Mouse (Mus musculus) cerebellum, adult 2 months (tissue): ENCODE measurements around the gene Dcaf4. TPM values are rescaled to one million over a fixed set of nuclear protein-coding genes. Genes with fewer than 3 reads are reported as not detected.

Experiments used
- DNase-seq, 2 experiments: peaks; one replicate each; pipeline ENCODE4 v3.0.0; 2021
- H3K27ac ChIP-seq: fragments of 200-500 bp; 2 replicates; pipeline ENCODE4 v1.5.1; 2012; ENCODE audit warnings: low read length, control low read depth, inconsistent platforms; ENCODE audit not compliant: insufficient read depth
- H3K27me3 ChIP-seq: fragments of 200-500 bp; 2 replicates; pipeline ENCODE4 v1.6.1; 2012; ENCODE audit warnings: inconsistent platforms, mild to moderate bottlenecking, low read length, moderate library complexity; ENCODE audit not compliant: control insufficient read depth, insufficient read depth
- H3K4me1 ChIP-seq: fragments of 200-500 bp; 2 replicates; pipeline ENCODE4 v1.6.1; 2011; ENCODE audit warnings: low read length; ENCODE audit not compliant: control insufficient read depth, insufficient read depth
- H3K4me3 ChIP-seq: fragments of 200-500 bp; replicated peaks from 2 replicates; pipeline ENCODE3; 2011; ENCODE audit warnings: mild to moderate bottlenecking, low read depth, low read length, control low read depth; ENCODE audit not compliant: insufficient read depth
- CTCF ChIP-seq: fragments of 200-500 bp; IDR thresholded peaks from 2 replicates; pipeline ENCODE4 v1.5.1; 2011; ENCODE audit warnings: low read depth, mild to moderate bottlenecking, control low read depth, low read length, moderate library complexity, borderline replicate concordance; ENCODE audit not compliant: insufficient read depth
- POLR2A ChIP-seq: fragments of 200-500 bp; IDR thresholded peaks from 2 replicates; pipeline ENCODE4 v1.6.1; 2011; ENCODE audit warnings: low read length, control low read depth, borderline replicate concordance; ENCODE audit not compliant: insufficient read depth
- WGBS: fragments of 180-500 bp; shearing (Covaris S2); methylation state at CpG from one replicate; pipeline ENCODE4 v1.1.7; 2018; 5-methylcytosine and 5-hydroxymethylcytosine counted together
- polyA plus RNA-seq: library from polyadenylated mRNA; depleted of rRNA; stranded (reverse); fragments of >200 nt; gene quantifications from 2 replicates; pipeline ENCODE4 v1.2.3, GENCODE M21; 2012

Dcaf4 gene
- polyA plus RNA-seq, 1 experiment, result 34.8 TPM

GRCm38 (mm10) chr12:83483653-83484052 lies 36.6 kb upstream of the Dcaf4 start:
- no peak overlapping the region for H3K27ac ChIP-seq
- H3K27me3 ChIP-seq, result no peaks in the 10 kb centered on the region
- TF ChIP-seq POLR2A (no peak), CTCF (no peak)
- no peak for DNase-seq
- 39% methylated on average over 5 of the region's 5 CpGs for WGBS
- 0 out of 2 replicates have a peak, but pooled peaks cover 2% of the 10 kb centered on the region for H3K4me1 ChIP-seq
- H3K4me3 ChIP-seq, result no peak overlapping the region

DNA sequence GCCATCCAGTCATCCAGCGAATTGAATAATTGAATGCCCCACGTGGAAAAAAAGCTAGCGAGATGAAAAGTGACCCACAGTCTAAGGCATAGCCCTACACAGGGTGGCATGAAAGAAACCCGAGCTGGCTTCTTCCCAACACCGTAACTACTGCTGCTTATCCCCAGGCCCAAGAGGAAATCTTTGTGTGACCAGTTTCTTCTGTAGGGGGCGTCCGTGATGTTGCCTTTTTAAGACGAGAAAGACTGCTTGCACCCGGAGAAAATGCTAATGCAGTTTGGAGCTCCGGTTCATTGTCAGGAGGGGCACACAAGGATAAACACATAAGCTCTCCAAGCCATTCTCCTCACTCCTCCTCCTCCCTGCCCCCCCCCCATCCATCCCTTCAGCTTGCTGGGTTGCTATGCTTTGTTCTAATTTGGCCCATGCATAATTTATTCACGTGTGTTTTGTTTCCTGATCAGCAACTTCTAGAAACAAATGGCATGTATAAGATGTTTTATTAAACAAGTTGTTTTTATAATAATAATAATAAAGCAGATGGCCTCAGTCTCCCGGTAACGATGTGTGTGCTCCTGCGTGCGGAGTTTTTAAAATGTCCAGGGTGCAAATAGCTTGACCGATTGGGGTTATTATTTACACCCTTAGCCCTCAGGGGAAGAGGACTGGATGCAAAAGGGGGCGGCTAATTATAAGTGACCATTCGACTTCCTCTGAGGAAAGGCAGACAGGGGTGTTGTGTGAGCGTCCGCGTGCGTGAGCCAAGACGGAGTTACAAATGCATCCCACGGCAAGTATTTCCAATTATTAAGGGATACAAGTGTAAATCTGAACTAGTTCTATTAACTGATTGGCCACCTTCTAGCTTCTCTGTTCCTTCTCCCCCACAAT lies 35.2 kb upstream of the Dcaf4 start:
- DNase-seq, result peak; percentile 49 to 50

DNA sequence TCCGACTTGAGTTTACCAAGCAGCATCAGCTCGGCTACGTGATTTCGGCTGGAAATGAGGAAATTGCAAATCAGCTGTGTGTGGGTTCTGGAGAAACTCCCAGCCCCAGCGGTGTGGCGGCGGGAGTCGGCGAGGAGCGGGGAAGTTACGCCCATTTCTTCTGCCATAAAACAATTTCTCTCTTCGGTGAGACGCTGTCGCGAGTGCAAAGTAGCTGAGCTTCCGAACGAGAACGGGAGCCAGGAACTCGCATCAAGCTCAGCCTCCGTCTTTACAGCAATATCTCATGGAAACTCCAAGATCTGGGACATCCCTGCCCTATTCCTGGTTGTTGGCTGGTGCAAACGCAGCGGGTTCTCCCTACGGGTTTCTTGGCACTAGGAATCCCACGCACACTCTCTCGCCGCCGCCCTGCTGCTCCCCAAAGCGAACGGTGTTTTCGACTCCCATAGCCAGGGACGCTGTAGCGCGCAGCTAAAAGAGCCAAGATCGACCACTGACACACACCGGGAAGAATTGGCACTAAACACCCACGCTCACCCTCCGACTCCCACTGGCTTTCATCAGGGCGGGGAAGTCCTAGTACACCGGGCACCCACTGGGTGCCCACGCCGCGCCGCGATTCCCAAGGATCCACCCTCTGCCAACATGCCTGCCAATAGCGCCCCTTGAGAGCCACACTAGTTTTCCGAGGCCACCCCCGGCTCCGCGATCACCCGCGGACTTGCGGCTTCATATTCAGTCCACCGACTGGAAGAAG lies 34.2 kb upstream of the Dcaf4 start:
- H3K4me1 ChIP-seq, result 0 out of 2 replicates have a peak, but pooled peaks cover 2% of the 10 kb centered on the region
- no peaks in the 10 kb centered on the region for H3K27me3 ChIP-seq
- peak overlapping the region; percentile 87 for H3K4me3 ChIP-seq
- peak; percentile 78 to 80 for DNase-seq
- peak overlapping the region; percentile 67 for H3K27ac ChIP-seq
- TF ChIP-seq CTCF (no peak), POLR2A (peak; percentile 21; the same call in 1 of the 2 replicates)
- whole genome bisulfite sequencing, result under 1% methylated on average over 53 of the region's 53 CpGs

More for the DNA sequence above, 35.2 kb upstream of the Dcaf4 start:
- H3K4me3 ChIP-seq, result peak overlapping the region; percentile 87
- no peak for TF ChIP-seq POLR2A
- no peak for TF ChIP-seq CTCF
- 0 out of 2 replicates have a peak, but pooled peaks cover 2% of the 10 kb centered on the region for H3K4me1 ChIP-seq
- WGBS, result 4% methylated on average over 24 of the region's 24 CpGs
- H3K27ac ChIP-seq, result no peak overlapping the region
- H3K27me3 ChIP-seq, result no peaks in the 10 kb centered on the region

GRCm38 (mm10) chr12:83486671-83487461 lies 33.4 kb upstream of the Dcaf4 start:
- H3K4me3 ChIP-seq, result peak overlapping the region; percentile 87

GRCm38 (mm10) chr12:83487476-83487991 lies 32.7 kb upstream of the Dcaf4 start, which contains the start of gene Dpf3:
TSS of gene Dpf3 (minus strand) at chr12:83487716.
- H3K27ac ChIP-seq, result peak within 1 kb of the TSS; percentile 67
- peak; percentile 79; the same call in 1 of the 2 replicates for TF ChIP-seq POLR2A
- TF ChIP-seq CTCF, result no peak
- peak; percentile 100 for DNase-seq
- peak within 1 kb of the TSS; percentile 87 for H3K4me3 ChIP-seq
- H3K4me1 ChIP-seq, result no peaks in the 10 kb centered on the region
- H3K27me3 ChIP-seq, result no peaks in the 10 kb centered on the region
- WGBS, result under 1% methylated on average over 31 of the region's 31 CpGs

More at GRCm38 (mm10) chr12:83486671-83487461, 33.4 kb upstream of the Dcaf4 start:
- peak; percentile 64 to 76 for DNase-seq
- Histone ChIP-seq H3K4me1 (no peaks in the 10 kb centered on the region), H3K27me3 (no peaks in the 10 kb centered on the region), H3K27ac (peak overlapping the region; percentile 67)
- TF ChIP-seq POLR2A, result no peak
- TF ChIP-seq CTCF, result no peak
- WGBS, result under 1% methylated on average over 73 of the region's 73 CpGs

GRCm38 (mm10) chr12:83488211-83488941 lies 31.9 kb upstream of the Dcaf4 start:
- Histone ChIP-seq H3K4me1 (no peaks in the 10 kb centered on the region), H3K4me3 (peak overlapping the region; percentile 75), H3K27me3 (no peaks in the 10 kb centered on the region), H3K27ac (peak overlapping the region; percentile 30)
- peak; percentile 61 to 73 for DNase-seq
- under 1% methylated on average over 29 of the region's 29 CpGs for WGBS
- TF ChIP-seq POLR2A (no peak), CTCF (no peak)

- no peaks in the 10 kb centered on the region for H3K4me1 ChIP-seq
- DNase-seq, result no peak
- WGBS, result 47% methylated on average over 2 of the region's 2 CpGs
- H3K4me3 ChIP-seq, result no peak overlapping the region
- no peaks in the 10 kb centered on the region; the same call in 1 of the 2 replicates for H3K27me3 ChIP-seq
- no peak overlapping the region for H3K27ac ChIP-seq
- no peak for TF ChIP-seq POLR2A
- TF ChIP-seq CTCF, result peak; percentile 33; the same call in 1 of the 2 replicates
Observed at GRCm38 (mm10) chr12:83489748-83490147, 30.5 kb upstream of the Dcaf4 start.
